Mouse (Mus musculus) ovary, postnatal 10 days (tissue): ENCODE results near the gene Rnf169.
"Not testable (repeated sequence)": the region's sequence is repeated elsewhere in the genome, so short reads cannot be mapped to it uniquely, and the experiment has no call there.

ENCODE experiments used
- DNase-seq: peaks from one replicate; pipeline ENCODE4 v3.0.0; 2022; ENCODE audit warnings: low spot score

Rnf169 gene

DNA sequence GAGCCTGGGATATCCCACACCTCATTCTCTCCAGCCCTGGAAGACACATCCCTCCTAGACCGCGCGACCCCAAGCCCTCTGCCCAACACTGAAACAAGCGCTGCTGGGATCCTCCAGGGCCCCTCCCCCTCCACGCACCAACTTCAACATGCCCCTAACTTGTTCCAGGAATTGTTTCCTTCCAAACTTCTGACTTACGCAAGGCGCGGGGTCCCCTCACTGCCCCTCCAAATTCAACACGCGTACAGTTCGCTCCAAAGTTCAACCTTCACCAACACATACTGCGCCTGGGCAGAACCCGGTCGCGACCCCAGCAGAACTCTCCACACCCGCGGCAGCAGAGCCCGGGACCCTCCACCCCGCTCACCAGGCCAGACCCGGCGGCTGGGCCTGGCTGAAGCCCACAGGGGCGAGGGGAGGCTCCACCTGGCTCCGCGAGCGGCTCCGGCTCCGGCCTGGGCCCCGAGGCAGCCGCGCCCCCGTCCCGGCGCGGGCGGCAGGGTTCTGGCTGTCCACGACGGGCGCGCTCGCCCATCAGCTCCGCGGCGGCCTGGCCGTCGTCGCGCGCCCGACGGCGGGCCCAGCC, 609 bp downstream of the Rnf169 start:
- peak; percentile 38 for DNase-seq

DNA sequence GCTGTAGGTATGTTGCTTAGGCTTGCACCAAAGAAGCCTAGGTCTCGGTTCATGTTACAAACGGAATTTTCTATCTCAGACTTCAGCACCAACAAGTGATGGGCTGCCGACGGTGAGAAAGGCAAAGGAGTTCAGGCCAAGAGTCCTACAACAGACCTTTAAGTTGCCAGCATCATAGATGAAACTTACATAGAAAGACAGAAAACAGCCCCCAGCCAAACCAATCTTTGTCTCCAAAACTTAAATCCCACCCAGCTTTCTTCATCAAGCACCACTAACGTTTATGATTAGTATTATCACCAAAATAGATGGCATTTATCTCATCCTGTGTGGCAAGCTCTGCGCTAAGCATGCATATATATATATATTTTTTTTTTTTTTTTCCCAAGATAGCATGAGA, 1.2 kb downstream of the Rnf169 start:
- DNase-seq, result no peak

GRCm38 (mm10) chr7:99978041-99978440, 2.2 kb downstream of the Rnf169 start:
- DNase-seq, result no peak

- no peak for DNase-seq
Measured at GRCm38 (mm10) chr7:99975819-99976575, 4.3 kb downstream of the Rnf169 start.

DNA sequence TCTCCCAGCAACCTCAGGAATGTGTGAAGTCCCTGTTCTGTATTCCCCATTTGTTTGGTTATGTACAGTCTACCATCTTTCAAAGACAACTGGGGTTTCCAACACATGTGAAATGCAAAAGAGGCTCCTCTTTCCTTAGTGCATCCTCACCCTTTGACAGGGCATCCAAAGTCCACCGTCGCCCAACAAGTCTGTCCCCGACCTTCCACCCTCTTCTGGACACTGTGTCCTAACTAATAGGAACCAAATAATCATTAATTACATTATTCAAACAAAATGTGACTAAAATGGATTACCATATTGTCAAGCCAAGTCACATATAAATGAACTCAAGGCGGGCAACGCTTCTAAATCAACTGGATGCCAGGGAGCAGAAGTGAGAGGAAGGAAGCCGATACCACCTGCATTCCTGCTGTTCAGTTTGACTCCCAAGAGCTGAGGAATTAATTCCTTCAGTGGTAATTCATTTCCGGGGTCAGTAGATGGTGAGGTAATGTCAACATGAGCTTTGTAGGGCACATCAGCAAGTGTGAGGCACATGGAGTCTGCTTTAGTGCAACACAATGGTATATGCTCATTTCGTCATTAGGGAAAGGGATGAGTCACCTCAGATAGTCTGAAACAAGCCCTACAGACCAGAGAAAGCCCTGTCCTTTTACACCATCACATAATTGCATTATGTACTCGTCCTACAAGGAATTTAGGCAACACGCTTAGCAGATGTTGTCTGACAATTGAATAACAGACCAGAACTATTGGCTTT, 5.9 kb downstream of the Rnf169 start:
- DNase-seq, result no peak

GRCm38 (mm10) chr7:99972912-99973311, 7.3 kb downstream of the Rnf169 start:
- DNase-seq, result not testable (repeated sequence)

DNA sequence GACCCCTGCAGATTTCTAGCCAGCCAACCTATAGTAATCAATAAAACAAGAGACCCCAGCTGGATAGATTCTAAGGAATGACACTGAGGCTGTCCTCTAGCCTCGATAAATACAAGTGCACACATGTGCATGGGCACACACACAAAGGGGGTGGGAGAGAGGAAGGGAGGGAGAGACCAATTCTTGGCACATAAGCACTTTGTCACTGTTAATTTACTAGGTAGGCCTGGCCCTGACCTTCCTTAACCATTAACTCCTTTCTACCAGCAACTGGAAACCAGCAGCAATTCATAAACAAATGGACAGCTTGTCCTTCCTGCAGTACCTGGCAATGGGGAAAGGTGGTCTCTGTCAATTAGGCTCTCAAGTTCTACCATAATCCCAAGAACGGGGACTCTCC, 8.3 kb downstream of the Rnf169 start:
- no peak for DNase-seq

DNA sequence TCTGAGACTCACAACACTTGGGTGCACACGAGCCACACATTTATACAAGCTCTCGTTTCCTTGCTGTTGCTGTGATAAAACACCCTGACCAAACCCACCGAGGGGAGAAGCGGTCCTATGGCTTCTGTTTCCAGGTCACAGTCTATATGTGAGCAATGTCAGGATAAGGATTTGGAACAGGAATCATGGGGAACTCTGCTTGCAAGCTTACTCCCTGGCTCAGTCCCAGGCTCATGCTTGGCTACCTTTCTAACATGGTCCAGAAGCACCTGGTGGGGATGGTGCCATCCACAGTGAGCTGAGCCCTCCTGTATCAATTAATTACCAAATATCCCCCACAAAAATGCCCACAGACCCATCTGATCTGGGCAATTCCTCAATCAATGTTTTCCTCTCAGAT, 11.1 kb downstream of the Rnf169 start:
- DNase-seq, result no peak

GRCm38 (mm10) chr7:99966011-99966721, 14.1 kb downstream of the Rnf169 start:
- no peak for DNase-seq

DNA sequence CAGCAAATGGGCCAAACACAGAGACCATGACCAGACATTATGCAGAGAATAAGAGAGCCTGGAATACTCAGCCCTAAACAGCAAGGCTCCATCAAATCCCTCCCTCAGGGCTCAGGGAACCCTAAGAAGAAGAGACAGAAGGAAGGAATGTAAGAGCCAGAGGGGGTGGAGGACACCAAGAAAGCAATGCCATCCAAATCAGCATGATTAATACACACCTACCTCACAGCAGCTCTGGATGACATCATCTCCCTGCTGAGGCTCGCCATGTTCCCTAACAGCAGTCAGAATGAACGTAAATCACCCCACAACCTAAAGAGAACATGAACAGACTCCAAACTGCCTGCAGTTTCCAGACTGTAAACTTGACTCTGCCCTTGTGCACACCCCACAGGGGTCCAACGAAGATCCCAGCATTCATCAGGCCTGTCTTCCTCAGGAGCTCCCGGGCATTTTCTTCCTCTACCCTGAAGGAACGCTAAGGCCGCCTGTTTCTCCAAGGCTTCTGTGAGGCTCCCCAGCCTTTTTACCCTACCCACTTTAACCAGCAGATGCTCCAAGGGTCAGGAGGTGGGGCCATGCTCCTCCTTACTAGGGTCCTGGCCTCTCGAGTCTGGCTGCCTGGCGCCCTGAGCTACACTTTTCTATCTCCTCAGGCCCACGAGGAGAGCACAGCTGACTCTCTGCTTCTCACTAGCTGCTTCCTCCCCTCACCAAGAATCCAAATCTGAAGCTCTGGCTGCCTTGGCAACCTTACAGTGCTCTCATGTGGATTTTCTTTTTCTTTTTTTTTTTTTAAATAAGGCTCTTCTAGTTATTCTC, 15.0 kb downstream of the Rnf169 start:
- DNase-seq, result no peak

DNA sequence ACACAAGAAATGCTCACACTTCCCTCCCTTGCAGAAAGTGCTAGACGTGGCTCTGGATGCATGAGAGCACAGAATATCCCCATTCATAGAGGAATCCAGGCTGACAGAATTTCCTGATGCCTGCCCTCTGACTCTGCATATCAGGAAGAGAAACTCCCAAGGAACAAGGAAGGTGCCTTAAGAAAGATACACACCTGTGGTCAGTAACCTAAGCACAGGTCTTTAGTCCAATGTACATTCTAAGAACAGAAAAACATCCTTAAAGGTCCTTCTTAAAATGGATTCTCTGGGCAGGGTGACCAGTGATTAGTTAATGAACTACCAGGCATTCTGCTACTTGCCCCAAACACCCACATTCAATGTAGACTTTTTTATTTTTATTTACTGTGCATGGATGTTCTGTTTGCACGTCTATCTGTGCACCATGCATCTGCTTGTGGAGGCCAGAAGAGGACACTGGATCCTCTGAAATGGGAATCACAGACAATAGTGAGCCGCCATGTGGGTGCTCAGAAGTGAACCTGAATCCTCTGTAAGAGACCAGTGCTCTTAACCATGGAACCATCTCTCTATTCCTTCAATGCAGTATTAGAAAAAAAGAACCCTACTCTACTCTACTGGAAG, 16.9 kb downstream of the Rnf169 start:
- no peak for DNase-seq

- DNase-seq, result no peak
Measured at GRCm38 (mm10) chr7:99962536-99963236, 17.6 kb downstream of the Rnf169 start.

DNA sequence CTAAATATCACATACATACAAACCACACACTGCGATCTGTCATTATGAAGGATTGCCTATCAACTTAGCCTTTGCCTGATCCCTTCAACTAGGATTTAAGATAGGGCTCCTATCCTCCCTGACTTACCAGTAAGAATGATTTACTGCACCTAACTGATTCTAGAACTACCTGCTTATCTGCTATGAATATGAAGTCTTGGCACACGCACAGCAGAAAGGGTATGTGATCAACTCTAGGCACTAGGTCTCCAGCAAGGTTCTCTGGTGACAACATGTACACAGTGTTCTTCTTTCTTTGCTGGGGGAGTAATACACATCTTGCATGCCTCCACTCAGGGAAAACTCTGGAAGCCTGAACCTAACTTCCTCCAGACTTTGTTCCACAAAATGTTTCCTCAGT, 18.7 kb downstream of the Rnf169 start:
- no peak for DNase-seq

GRCm38 (mm10) chr7:99960571-99960970, 19.7 kb downstream of the Rnf169 start:
- not testable (repeated sequence) for DNase-seq

GRCm38 (mm10) chr7:99957226-99957965, 22.9 kb downstream of the Rnf169 start:
- no peak for DNase-seq

- no peak for DNase-seq
Measured at GRCm38 (mm10) chr7:99956095-99956494, 24.2 kb downstream of the Rnf169 start.

DNA sequence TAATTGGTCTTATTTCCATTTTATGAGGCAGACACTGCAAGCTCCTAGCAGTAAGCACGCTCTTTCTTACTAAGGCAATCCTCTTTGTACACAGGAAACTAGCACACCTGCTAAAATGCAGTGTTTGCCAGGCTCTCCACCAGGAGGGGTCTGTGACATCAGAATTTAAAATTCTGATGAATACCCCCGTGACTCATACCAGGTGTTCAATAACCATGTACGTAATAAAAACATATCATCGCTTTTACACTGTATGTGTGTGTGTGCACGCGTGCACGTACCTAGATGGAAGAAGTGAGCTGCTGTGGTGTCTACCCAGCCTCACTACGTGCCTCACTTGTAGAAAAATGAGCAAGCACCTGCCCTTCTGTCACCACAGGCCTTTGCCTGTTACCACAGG, 26.0 kb downstream of the Rnf169 start:
- no peak for DNase-seq

- no peak for DNase-seq
Measured at GRCm38 (mm10) chr7:99953442-99954098, 26.7 kb downstream of the Rnf169 start.

DNA sequence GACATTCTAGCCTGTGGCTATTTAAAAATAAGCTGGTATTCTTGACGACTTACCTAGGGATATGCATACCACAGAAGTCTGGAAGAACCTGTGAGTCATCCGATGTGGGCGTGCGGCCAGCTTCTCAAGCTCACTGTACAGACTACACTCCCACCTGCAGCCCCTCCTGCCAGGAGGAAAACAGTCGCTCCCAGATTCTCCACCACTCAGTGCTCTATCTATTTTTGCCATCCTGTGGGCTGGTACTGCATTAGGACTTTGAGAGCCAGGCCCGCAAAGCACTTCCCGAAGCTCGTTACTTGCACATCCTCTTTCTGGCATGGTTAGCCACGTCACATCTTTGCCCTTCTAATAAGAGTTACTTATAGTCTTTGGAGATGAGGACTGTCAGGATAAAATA, 32.9 kb downstream of the Rnf169 start:
- no peak for DNase-seq
